Mouse (Mus musculus): ENCODE measurements around the gene Arglu1.

Gene Arglu1

DNA sequence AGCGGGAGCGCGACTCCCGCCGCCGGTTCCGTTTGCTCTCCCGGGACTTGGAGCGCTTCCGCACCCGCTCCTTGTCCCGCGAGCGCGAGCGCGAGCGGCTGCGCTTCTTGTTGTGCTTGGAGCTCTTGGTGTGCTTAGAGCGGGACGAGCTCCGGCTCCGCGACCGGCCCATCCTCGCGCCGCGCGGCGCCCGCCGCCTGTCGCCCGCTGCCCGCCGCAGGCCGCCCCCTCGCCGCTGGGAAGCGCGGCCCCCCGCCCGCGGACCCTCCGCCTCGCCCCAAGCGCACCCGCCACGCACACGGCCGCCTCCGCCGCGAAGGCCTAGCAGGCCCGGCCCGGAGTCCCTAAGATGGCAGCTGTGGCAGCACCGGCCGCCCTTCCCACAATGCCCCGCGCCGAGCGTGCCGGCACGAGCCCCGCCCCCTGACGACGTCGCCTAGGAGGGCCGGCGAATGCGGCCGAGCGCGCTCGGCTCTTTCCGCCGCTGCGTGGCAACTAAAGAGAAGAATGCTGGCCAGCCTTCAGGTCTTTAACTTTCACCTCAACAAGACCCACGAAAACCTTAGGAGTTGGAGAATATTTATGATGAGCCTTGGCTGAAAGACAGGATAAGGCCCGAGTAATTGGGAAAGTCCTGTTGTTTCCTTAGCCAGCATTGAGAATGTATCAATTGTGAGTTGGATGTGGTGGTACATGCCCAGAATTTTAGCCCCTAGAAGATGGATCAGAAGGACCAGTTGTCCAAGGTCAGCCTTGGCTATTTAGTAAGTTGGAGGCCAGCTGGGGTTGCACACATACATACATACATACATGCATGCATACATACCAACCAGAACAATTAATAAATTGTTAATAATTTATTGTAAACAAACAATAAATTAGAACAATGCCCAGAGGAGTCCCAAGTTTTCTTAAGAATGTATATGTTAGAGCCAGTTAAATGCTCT, at the start of gene Arglu1:
Arglu1 (minus strand) TSS at position 376 of the 947 bp plus-strand sequence.
- peak; percentile 96 for DNase-seq (ENCODE audit: low read depth)

DNA sequence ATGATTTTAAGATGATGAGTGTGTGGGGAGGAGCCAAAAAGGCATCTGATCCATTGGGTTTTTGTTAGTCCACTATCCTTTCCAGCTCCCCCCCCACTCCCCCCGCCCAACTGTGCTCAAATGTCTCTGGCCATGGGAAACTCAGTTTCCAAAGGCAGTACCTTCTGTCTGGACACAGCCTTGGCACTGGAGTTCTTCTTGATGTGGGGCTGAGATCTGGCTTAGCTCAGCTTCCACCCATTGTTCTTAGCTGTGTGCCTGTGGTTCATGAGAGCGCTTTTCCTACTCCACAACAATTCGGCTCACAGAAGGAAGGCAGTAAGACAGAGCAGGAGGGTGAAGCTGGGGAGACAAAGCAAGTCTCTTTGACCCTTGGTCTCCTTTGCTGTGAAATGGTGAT, 47.0 kb upstream of the Arglu1 start:
- DNase-seq (ENCODE audit: low read depth), result no peak

DNA sequence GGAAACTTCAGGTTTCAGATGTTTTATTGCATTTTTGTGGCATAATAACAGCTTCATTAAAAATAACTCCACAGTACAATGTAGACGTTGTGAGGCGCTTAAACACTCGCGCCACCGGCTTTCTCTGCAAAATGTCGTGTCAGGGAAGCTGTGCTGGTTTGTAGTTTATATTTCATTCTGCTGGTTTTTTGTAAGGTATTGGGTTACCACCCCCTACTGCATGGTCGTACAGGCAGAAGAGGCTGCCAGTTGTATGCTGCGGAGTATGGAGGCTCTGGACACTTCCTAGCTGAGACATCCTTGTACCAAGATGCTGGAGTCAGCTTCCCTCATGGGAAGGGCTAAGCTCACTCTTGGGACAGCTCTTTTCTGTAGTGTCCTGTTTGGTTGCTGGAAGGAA, 46.5 kb upstream of the Arglu1 start:
- DNase-seq (ENCODE audit: low read depth), result no peak

DNA sequence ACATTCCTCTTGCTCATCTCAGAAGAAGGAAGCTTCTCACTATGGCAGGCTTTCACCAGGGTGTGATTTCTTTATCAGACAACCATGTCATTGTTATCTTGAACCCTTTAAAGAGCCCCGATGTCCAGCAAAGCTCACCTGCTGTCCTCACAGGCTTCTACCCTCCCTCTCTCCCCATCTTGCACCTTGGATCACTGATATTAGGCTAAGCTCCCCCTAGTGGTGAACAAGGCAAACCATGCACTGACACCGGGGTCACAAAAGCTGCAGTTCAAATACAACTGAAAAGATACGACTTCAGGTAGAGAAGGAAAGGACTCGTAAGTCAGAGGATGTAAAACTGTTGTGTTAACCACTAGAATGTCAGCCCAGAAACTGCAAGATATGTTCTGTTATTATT, 43.5 kb upstream of the Arglu1 start:
- peak; percentile 51 for DNase-seq (ENCODE audit: low read depth)

DNA sequence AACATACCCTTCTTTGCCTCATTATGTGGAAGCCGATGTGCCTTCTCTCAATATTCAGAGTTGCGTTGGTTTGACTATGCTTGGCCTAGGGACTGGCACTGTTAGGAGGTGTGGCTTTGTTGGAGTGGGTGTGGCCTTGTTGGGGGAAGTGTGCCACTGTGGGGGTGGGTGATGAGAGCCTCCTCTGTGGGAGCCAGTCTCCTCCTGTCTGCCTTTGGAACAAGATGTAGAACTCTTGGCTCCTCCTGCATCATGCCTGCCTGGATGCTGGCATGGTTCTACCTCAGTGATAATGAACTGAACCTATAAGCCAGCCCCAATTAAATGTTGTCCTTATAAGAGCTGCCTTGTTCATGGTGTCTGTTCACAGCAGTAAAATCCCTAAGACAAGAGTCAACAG, 38.3 kb upstream of the Arglu1 start:
- DNase-seq (ENCODE audit: low read depth), result no peak

DNA sequence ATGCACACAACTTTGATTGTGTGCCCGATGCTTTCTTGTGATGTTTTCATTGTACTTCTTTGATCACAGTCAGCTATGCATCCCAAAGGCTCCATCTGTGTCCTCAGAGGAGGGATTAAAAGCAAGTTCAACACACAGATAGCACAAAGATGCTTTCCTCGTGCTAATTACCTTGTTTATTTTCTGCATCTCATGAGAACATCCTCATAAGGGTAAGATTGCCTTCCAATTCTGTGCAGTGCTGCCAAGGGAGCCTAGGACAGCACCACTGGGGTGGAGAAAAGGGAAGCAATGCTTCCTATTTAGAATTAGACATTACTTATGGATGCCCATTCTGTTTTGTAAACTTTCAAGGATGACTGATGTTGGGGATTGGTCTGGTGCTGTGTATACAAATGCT, 36.2 kb upstream of the Arglu1 start:
- DNase-seq (ENCODE audit: low read depth), result no peak

DNA sequence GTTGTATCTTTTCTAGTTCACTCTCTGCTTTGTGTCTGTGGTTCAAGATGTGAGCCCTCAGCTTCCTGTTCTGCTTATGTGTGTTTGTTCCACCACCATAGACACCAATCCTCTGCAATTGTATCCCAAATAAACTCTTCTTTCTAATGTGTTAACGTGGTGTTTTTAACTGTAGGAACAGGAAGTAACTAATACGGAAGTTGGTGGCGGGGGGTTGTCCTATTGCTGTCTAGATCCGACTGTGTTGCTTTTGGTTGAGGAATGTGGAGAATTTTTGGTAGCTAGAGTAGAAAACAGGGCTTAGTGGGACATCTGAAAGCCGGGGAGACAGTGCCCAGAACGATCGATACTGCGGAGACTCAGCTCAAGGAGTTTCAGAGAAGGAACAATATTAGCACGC, 14.5 kb upstream of the Arglu1 start:
- no peak for DNase-seq (ENCODE audit: low read depth)

DNA sequence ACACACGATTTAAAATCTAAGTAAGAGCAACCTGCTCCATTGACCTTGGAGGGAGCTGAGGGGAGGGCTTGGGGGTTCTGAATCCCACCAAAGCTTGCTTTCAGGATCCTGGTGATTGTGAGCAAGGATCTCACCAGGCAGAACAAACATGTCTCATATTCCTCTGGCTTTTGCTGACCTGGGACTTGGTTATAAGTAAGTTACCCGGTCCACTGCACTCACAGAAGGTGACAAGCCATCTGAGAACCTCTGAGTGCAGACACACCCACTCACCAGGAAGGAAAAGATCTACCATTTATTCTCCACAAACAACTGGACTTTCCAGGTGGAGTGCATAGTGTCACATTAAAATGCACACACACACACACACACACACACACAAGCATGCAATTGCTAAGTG, 13.3 kb upstream of the Arglu1 start:
- no peak for DNase-seq (ENCODE audit: low read depth)

DNA sequence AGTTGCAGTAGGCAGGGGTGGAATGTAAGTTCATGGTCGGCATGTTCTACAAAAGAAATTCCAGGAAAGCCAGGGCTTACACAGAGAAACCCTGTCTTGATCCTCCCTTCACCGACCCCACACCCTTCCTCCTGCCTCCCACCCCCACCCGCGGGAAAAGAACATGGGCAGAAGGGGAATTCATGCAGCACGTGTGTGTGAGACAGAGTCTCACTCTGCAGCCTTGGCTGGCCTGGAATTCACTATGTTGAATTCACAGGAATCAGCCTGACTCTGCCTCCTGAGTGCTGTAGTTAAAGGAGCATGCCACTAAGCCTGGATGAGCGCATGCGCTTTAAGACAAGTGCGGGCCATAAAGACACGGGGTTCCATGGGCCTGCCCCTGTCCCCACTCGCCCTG, 10.5 kb upstream of the Arglu1 start:
- DNase-seq (ENCODE audit: low read depth), result no peak

DNA sequence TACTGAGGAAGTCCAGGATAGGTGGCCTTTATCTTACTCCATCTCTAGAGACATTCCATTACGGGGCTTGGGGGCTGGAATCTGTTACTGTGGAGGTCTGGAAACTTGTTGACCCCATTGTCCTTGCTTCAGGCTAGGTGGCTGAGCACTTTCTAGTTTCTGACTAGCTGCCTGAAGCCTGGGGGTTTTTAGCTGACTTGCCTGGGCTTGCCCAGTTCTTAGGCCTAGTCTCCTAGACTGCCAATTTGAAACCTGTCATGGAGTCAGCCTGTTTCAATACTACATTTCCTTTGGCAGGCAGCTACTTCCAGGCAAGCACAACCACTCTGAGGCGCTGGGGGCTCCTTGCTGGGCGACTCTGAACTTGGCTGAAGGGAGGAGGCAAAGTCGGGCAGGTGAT, 9.9 kb upstream of the Arglu1 start:
- DNase-seq (ENCODE audit: low read depth), result no peak

DNA sequence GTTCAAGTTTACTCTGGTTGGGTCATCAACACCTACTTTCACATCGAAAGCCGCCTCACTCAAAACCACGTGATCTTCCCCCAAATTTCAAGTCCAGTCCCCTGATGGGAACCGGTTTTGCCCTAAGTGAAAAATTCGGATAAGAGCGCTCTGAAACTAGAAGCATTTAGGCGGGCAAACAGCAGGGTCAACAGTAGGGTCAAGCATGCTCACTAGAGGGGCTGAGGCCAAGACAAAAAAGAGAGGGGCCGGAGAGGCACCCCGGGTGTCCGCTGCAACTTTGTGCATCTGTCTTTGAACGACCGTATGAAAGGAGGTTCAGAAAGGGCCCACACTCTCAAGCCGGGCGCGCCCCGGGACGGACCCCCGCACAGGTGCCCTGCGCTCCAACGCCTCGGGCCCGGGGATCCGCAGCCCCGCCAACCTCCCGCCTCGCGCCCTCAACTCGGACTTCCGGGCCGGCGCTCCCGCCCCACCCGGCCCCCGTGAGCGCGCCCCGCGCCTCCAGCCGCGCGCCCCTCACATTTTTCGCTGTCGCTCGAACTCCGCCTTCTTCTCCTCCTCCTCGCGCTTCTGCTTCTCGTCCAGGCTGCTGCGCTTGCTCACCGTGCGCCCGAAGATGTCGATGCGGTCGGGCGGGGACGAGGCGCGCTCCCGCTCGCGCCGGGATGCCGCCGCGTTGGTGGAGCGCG, 721 bp downstream of the Arglu1 start:
- DNase-seq (ENCODE audit: low read depth), result peak; percentile 74

DNA sequence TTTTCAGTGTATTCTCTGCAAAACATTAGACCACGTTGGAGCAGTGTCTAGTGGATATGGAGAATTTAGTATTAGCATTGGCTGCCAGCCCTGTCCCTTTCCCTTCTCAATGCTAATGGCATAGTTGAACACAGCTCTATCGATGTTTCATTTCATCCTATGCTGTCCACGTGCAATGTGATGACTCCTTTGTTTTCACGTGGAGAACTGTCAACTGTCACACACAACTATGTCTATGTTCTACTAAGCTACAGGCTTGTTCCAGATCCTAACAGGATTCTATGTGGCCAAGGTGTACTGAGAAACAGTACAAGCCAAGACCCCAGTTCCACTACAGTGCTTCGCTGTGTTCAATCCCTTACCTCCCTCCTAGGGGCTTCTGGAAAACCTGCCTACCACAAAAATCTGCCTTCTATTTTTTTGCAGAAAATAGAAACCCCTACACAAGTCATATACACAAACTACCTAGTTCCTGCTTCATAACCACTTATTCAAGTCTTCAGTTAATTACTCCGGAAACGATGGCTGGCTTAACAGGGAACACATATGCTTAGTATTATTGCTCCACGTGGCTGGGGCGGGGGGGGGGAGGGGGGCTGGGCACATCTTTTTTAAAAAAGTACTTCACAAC, 1.4 kb downstream of the Arglu1 start:
- DNase-seq (ENCODE audit: low read depth), result no peak

DNA sequence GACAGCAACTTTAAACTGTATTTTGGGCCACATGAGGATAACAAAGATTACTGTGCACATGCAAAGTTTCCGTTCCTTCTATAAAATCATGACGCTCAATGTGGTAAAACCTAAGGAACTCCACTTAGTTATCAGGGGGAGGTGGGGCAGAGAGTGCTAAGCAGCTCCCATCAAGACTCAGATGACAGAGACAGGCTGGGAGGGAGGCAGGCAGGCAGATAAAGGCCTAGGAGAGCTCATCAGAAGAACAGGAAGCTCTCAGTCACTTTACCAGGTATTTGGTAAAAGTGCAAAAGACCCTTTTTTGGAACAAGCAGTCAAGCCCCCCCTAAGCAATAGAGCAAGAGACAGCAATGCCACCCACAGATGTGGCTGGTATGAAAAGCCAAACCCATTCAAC, 4.8 kb downstream of the Arglu1 start:
- peak; percentile 22 for DNase-seq (ENCODE audit: low read depth)

DNA sequence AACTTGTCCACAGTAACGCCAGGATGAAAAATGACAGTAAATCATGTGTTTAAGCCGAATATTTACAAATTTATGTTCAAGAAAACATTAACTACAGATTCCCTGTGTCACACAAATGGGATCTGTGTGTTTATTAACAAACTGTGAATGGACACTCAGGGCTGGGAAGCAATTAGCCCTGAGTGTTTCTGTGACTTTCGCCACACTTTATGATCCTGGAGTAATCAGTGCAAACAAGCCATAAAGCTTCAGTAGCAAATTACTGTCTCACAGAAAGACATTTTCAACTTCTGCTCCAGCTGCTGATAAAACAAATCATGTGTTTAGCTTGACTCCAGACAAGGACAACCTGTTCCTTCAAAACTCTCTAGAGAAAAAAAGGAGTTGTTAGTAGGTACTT, 7.6 kb downstream of the Arglu1 start:
- no peak for DNase-seq (ENCODE audit: low read depth)

DNA sequence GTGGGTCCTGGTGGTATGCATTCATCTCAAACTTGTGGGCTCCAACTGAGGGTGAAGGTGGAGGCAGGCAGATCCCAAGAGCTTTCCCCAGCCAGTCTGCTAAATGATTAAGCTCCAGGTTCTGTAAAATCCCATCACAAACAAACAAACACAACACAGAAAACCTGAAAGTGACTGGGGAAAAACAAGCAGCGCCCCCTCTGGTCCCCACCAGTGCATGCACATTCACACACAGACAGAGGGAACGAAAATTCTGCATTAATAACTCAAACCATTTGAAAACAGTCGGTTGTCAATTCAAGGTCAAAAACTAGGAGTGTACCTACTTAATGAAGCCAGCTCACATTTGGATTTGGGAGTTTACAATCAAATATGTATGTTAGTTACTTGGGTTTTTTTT, 12.1 kb downstream of the Arglu1 start:
- DNase-seq (ENCODE audit: low read depth), result no peak

DNA sequence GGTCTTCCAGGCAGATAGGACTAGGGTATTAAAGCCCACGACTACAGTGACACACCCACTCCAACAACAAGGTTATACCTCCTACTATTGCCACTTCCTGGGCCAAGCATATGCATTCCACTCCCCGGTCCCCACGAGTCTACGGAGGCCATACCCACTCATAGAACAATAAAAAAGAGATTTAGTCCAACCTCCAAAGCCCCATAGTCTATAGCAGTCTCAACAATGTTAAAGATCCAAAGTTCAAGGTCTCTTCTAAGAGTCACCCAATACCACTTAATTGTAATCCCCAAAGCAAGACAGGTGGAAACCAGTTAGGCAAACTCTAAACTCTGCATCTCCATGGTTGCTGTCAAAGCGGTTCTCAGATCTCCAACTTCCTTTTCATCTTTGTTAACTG, 15.5 kb downstream of the Arglu1 start:
- no peak for DNase-seq (ENCODE audit: low read depth)

DNA sequence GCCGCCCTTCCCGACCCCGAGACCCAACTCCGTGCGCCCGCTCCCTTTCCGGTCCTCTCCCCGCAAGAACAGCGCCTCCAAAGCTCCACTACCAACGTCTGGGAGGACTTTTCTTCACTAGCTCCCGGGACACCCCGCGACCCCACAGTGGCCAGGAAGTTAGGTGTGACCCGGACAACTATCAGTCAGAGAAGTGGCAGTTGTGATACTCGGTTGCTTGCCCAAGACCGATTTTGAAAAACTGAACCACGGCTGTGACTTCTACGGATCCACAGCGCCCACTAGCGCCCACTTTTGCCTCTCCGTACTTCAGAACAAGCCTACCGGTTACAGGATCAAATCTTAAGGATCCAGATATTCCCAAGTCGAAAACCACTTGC, 28.6 kb downstream of the Arglu1 start:
- peak; percentile 88 for DNase-seq (ENCODE audit: low read depth)

DNA sequence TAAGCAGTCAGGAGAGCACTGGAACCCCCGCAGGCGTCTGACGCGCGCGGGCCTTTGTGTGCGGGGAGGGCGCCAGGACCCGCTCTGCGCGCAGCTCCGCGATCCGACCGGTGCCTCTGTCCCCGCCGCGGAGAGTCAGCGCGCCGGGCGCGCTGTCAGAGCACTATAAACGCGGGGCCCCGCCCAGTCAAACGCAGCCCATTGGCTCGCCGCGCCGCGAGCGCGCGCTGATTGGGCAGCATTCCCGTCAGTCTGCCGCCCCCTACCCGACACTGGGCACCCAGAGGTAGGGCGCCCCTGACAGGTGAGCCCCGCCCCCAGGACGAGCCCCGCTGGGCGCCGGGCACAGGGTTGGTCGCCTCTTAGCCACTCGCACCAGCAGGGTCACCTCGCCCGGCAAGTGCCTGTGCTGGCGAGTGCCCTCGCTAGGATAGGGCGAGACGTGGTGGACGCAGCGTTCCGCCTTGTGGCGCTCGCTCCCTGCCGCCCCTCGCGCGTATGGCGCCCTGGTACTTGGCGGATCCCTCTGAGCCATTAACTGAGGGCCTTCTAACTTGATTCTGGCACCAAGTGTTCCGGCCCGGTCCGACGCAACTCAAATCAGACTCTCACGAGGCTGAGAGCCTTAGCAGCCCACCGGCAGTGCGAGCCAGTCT, 29.1 kb downstream of the Arglu1 start, which contains the start of gene Efnb2:
Efnb2 (minus strand) TSS at position 140 of the 656 bp plus-strand sequence.
- DNase-seq (ENCODE audit: low read depth), result peak; percentile 93

DNA sequence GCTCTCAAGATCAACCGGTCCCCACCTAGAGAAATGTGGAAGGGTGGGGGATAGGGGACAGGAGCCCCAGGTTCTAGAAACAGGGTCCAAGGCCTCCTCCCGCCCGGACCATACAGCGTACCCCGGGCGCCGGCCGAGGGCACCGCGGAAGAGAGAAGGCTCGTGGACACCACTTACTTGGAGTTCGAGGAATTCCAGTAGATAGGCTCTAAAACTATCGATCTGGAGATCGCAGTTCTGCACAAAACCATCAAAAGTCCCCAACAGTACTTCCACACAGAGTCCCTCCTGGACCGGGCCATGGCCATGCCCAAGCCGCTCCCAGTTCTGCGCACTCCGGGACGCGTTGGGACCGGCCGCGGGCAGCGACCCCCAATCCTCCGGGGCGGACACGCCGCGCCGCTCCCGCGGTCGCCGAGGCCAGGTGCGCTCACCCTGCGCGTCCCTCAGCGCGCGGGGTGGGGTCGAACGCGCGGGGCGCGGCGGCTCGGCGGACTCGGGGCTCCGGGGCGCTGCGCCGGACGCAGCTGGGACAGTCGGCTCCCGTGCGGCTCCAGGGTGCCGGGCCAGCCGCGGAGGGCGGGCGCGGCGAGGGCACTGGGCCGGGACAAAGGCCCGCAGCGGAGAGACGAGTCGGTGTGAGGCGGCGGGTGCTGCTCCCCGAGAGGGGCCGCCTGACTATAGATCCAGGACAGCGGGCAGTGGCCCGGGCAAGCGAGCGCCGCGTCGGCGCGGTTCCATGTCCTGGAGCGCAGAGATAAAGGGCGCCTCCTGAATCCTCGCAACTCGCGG, 29.8 kb downstream of the Arglu1 start:
- DNase-seq (ENCODE audit: low read depth), result no peak

DNA sequence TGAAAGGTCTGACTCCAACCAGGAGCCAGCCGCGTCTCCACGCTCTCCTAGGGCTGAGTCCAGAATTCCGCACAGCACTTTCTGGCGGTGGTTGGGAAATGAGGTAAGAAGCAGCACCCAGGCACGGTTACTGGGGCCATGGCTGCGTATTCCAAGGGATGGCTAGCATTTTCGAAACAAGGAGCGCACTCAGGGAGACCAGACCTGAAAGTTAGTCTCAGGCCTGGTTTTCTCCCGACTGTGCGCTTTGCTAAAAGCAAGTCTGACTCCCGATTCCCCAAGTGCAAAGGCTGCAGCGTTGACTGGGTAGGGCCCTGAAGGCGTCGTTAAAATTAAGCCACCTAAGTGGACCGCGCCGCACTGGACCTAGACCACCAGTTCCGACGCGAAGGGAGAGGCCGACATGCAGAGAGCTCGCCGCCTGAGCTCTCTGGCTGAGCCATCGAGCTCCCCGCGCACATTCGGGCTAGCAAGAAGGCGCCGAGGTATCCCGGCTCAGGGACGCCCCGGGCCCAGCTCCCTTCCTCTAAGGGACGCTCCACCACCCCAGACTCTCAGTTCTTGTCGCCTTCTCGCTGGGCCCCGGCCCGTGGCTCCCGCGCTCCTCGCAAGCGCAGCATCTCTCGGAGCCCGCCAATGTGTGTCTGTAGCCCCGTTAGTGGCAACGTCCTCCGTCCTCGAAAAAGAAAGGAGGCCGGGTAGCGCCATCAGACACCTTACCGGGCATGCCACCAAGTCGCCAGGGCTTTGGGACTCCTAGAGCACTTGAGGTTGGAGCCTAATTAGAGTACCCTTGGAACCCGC, 30.6 kb downstream of the Arglu1 start:
- DNase-seq (ENCODE audit: low read depth), result peak; percentile 24

All from naive thymus-derived CD4-positive, alpha-beta T cell, adult 2 months (primary cell).